Mouse (Mus musculus) heart, adult 2 months (tissue): Measurements from ENCODE around the gene Zfhx3. TPM values are rescaled to one million over a fixed set of nuclear protein-coding genes. Genes with fewer than 3 reads are reported as not detected.

Experiments used
- DNase-seq, 2 experiments: peaks; one replicate each; pipeline ENCODE4 v3.0.0; 2021
- H3K27ac ChIP-seq: fragments of 200-600 bp; 2 replicates; pipeline ENCODE4 v1.8.1; 2022
- H3K27me3 ChIP-seq: fragments of 200-500 bp; 2 replicates; pipeline ENCODE4 v1.6.1; 2012; ENCODE audit warnings: mild to moderate bottlenecking, low read length, inconsistent platforms, mixed read lengths; ENCODE audit not compliant: control insufficient read depth, insufficient read depth
- H3K36me3 ChIP-seq: fragments of 200-500 bp; 2 replicates; pipeline ENCODE4 v1.6.1; 2012; ENCODE audit warnings: low read length, inconsistent platforms; ENCODE audit not compliant: control insufficient read depth, insufficient read depth
- H3K4me1 ChIP-seq: fragments of 200-500 bp; 2 replicates; pipeline ENCODE4 v1.6.1; 2011; ENCODE audit warnings: low read length; ENCODE audit not compliant: control insufficient read depth, insufficient read depth
- H3K4me3 ChIP-seq: fragments of 200-600 bp; 2 replicates; pipeline ENCODE4 v1.8.1; 2022
- H3K79me2 ChIP-seq: fragments of 200-500 bp; replicated peaks from 2 replicates; pipeline ENCODE4 v1.6.1; 2012; ENCODE audit warnings: mild to moderate bottlenecking, inconsistent platforms, low read length, moderate library complexity, mixed read lengths; ENCODE audit not compliant: control insufficient read depth, insufficient read depth
- H3K9ac ChIP-seq: fragments of 200-500 bp; 2 replicates; pipeline ENCODE4 v1.6.1; 2012; ENCODE audit warnings: low read depth, mild to moderate bottlenecking, control low read depth, inconsistent platforms, low read length, mixed read lengths
- CTCF ChIP-seq: fragments of 200-600 bp; IDR thresholded peaks from 2 replicates; pipeline ENCODE4 v1.8.1; 2022; ENCODE audit warnings: antibody characterized with exemption, mild to moderate bottlenecking, moderate library complexity
- EP300 ChIP-seq: fragments of 200-500 bp; IDR thresholded peaks from 2 replicates; pipeline ENCODE4 v1.6.1; 2011; ENCODE audit warnings: low read depth, low read length, control low read depth; ENCODE audit not compliant: insufficient read depth
- POLR2A ChIP-seq: fragments of 200-500 bp; IDR thresholded peaks from 2 replicates; pipeline ENCODE4 v1.6.1; 2011; ENCODE audit warnings: mild to moderate bottlenecking, low read depth, low read length, control low read depth; ENCODE audit not compliant: insufficient read depth
- WGBS: fragments of 180-500 bp; shearing (Covaris S2); methylation state at CpG from one replicate; pipeline ENCODE4 v1.1.7; 2018; 5-methylcytosine and 5-hydroxymethylcytosine counted together
- intact Hi-C: fragments of 180-260 bp; cut with DNase I; formaldehyde crosslinking; loops from one replicate; pipeline ENCODE4 v1.15.1; 2025
- polyA plus RNA-seq: library from polyadenylated mRNA; depleted of rRNA; stranded (reverse); fragments of >200 nt; gene quantifications from 2 replicates; pipeline ENCODE4 v1.2.3, GENCODE M21; 2012
- total RNA-seq, 2 experiments: library from RNA; stranded (reverse); gene quantifications; 2 replicates each; pipeline ENCODE4 v1.2.3; 2021

Zfhx3 gene
- total and polyA plus RNA-seq, 3 experiments, result 1.8 to 8.3 (median 6.9) TPM

- intact Hi-C loops, result no loop called here
- TF ChIP-seq CTCF (no peak), EP300 (no peak), POLR2A (no peak)
- H3K36me3 ChIP-seq, result no peaks in the 10 kb centered on the region
- no peak for DNase-seq
- no peaks in the 10 kb centered on the region for H3K79me2 ChIP-seq
- no peaks in the 10 kb centered on the region for H3K4me1 ChIP-seq
- no peak overlapping the region for H3K27ac ChIP-seq
- 67% methylated on average over 11 of the region's 11 CpGs for WGBS
- H3K27me3 ChIP-seq, result no peaks in the 10 kb centered on the region; the same call in 1 of the 2 replicates
- H3K4me3 ChIP-seq, result no peak overlapping the region
- H3K9ac ChIP-seq, result no peak overlapping the region
Measured at GRCm38 (mm10) chr8:107960466-107960865, 18.0 kb downstream of the Zfhx3 start.

- 70% methylated on average over 8 of the region's 8 CpGs for WGBS
- intact Hi-C loops, result no loop called here
- no peak for DNase-seq
- TF ChIP-seq EP300 (no peak), CTCF (no peak), POLR2A (no peak)
- Histone ChIP-seq H3K9ac (no peak overlapping the region), H3K79me2 (no peaks in the 10 kb centered on the region), H3K36me3 (no peaks in the 10 kb centered on the region), H3K4me3 (no peak overlapping the region), H3K27ac (no peak overlapping the region), H3K4me1 (no peaks in the 10 kb centered on the region), H3K27me3 (no peaks in the 10 kb centered on the region; the same call in 1 of the 2 replicates)
Measured at GRCm38 (mm10) chr8:107960878-107961277, 18.4 kb downstream of the Zfhx3 start.

GRCm38 (mm10) chr8:107972198-107972597, 29.8 kb downstream of the Zfhx3 start:
- H3K27ac ChIP-seq, result no peak overlapping the region
- no peak for DNase-seq
- no peaks in the 10 kb centered on the region for H3K27me3 ChIP-seq
- intact Hi-C loops, result no loop called here
- H3K4me3 ChIP-seq, result no peak overlapping the region
- no peak for TF ChIP-seq CTCF
- TF ChIP-seq EP300, result no peak
- TF ChIP-seq POLR2A, result no peak
- H3K36me3 ChIP-seq, result no peaks in the 10 kb centered on the region
- no peaks in the 10 kb centered on the region for H3K4me1 ChIP-seq
- WGBS, result 38% methylated on average over 4 of the region's 4 CpGs
- no peaks in the 10 kb centered on the region for H3K79me2 ChIP-seq
- no peak overlapping the region for H3K9ac ChIP-seq

- H3K79me2 ChIP-seq, result no peaks in the 10 kb centered on the region
- no peak overlapping the region for H3K9ac ChIP-seq
- H3K27ac ChIP-seq, result no peak overlapping the region
- DNase-seq, result no peak
- no peak overlapping the region for H3K4me3 ChIP-seq
- no peaks in the 10 kb centered on the region for H3K4me1 ChIP-seq
- intact Hi-C loops, result no loop called here
- no peaks in the 10 kb centered on the region for H3K27me3 ChIP-seq
- no peak for TF ChIP-seq EP300
- no peak for TF ChIP-seq CTCF
- TF ChIP-seq POLR2A, result no peak
- H3K36me3 ChIP-seq, result no peaks in the 10 kb centered on the region
- WGBS, result 65% methylated on average over 13 of the region's 13 CpGs
Measured at GRCm38 (mm10) chr8:107974451-107974850, 32.0 kb downstream of the Zfhx3 start.

- H3K79me2 ChIP-seq, result no peaks in the 10 kb centered on the region
- no peaks in the 10 kb centered on the region for H3K36me3 ChIP-seq
- no peak overlapping the region for H3K9ac ChIP-seq
- intact Hi-C loops, result no loop called here
- no peak overlapping the region for H3K27ac ChIP-seq
- TF ChIP-seq CTCF (no peak), EP300 (no peak), POLR2A (no peak)
- no peaks in the 10 kb centered on the region for H3K4me1 ChIP-seq
- H3K4me3 ChIP-seq, result no peak overlapping the region
- H3K27me3 ChIP-seq, result no peaks in the 10 kb centered on the region
- DNase-seq, result no peak
- 74% methylated on average over 1 of the region's 1 CpGs for WGBS
Measured at GRCm38 (mm10) chr8:107978247-107978646, 35.8 kb downstream of the Zfhx3 start.

GRCm38 (mm10) chr8:107980618-107981017, 38.2 kb downstream of the Zfhx3 start:
- no peak for DNase-seq
- Histone ChIP-seq H3K4me3 (no peak overlapping the region), H3K9ac (no peak overlapping the region), H3K27ac (no peak overlapping the region), H3K4me1 (no peaks in the 10 kb centered on the region), H3K79me2 (no peaks in the 10 kb centered on the region), H3K27me3 (no peaks in the 10 kb centered on the region), H3K36me3 (no peaks in the 10 kb centered on the region)
- WGBS, result 56% methylated on average over 10 of the region's 10 CpGs
- intact Hi-C loops, result no loop called here
- TF ChIP-seq POLR2A (no peak), EP300 (no peak), CTCF (no peak)
